Mouse (Mus musculus) brain, embryonic 14.5 days (tissue): ENCODE data around the gene Pskh1. TPM values are rescaled to one million over a fixed set of nuclear protein-coding genes. Genes with fewer than 3 reads are reported as not detected.

Experiments
- DNase-seq: peaks from one replicate; pipeline ENCODE4 v3.0.0-alpha.2; 2011; ENCODE audit warnings: low read depth
- CTCF ChIP-seq: fragments of 200-500 bp; IDR thresholded peaks from 2 replicates; pipeline ENCODE4 v1.5.1; 2012; ENCODE audit warnings: inconsistent platforms, mild to moderate bottlenecking, moderate library complexity, borderline replicate concordance; ENCODE audit not compliant: insufficient read depth, insufficient read length; ENCODE audit errors: extremely low read depth
- POLR2A ChIP-seq: fragments of 200-500 bp; IDR thresholded peaks from 2 replicates; pipeline ENCODE4 v1.6.1; 2012; ENCODE audit warnings: mild to moderate bottlenecking, inconsistent platforms, borderline replicate concordance; ENCODE audit not compliant: poor library complexity, insufficient read depth, insufficient read length, severe bottlenecking; ENCODE audit errors: extremely low read depth
- polyA plus RNA-seq: library from polyadenylated mRNA; depleted of rRNA; stranded (reverse); fragments of >200 nt; gene quantifications from 2 replicates; pipeline ENCODE4 v1.2.3, GENCODE M21; 2012; rRNA removed

Pskh1 gene
- polyA plus RNA-seq: 23.6 and 26.8 TPM in 2 replicates

GRCm38 (mm10) chr8:105900180-105900940, at the start of gene Pskh1:
TSS of gene Pskh1 (plus strand) at chr8:105900441.
- DNase-seq: peak; percentile 98
- TF ChIP-seq CTCF (no peak), POLR2A (peak; percentile 96)

DNA sequence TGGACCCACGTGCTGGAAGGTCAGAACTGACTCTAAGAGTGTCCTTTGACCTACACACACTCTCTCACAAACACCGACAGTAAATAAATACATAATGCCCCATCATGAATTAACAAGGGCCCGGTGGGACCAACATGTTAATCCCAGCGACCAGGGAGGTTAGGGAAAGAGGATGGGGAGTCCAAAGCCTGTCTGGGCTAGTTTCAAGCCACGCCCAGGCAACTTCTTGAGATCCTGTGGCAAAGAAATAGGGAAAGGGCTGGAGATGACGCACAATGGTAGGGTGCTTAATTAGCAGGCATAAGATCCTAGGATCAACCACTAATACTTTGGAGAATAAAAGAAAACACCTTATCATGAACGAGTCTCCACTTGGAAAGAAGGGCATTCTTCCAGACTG, 49.6 kb upstream of the Pskh1 start:
- TF ChIP-seq CTCF: no peak
- no peak for TF ChIP-seq POLR2A
- no peak for DNase-seq

- peak; percentile 98 for DNase-seq
- TF ChIP-seq POLR2A: peak; percentile 94; the same call in 1 of the 2 replicates
- TF ChIP-seq CTCF: no peak
Observed at GRCm38 (mm10) chr8:105851651-105852143, 48.5 kb upstream of the Pskh1 start.

GRCm38 (mm10) chr8:105852146-105852729, 48.0 kb upstream of the Pskh1 start:
- TF ChIP-seq CTCF (no peak), POLR2A (no peak)
- no peak for DNase-seq

GRCm38 (mm10) chr8:105853178-105853577, 47.1 kb upstream of the Pskh1 start, which contains the start of gene Cenpt:
TSS of gene Cenpt (minus strand) at chr8:105853278.
- TF ChIP-seq POLR2A (no peak), CTCF (no peak)
- DNase-seq: no peak

DNA sequence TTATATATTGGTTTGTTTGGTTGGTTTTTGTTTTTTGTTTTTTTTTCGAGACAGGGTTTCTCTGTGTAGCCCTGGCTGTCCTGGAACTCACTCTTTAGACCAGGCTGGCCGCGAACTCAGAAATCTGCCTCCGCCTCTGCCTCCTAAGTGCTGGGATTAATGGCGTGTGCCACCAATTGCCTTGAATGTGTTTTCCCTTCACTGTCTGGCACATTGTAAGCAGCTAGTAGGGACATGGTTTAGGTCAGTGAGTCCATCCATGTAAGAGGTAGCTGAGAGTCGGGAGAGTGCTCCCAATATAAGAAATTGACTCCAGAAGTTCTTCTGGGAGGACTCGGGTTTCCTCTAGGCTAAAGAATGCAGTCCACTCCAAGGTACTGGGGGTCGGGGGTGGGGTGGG, 45.9 kb upstream of the Pskh1 start:
- no peak for TF ChIP-seq POLR2A
- TF ChIP-seq CTCF: no peak
- no peak for DNase-seq

DNA sequence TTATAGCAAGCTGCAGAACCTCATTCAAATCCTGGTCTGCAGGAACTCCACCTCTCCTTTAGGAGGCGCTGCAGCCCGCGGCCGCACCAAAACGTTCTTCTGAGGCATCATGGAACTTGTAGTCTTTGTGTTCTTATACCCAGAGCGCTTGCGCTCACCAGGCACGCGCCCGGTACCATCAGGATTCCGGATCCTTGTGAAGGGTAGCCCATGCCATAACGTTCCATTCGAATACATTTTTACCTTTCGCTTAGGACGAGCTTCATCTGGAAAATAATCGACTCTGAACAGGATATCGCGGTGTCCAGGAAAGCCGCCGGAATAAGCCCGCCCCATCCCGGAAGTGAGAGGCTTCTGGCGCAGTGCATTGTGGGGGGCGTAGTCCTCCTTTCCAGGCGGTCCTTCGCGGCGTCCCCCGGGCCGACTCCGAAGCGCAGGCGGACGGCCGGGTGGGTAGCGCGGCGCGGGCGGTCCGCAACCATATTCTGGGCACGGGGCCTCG, 45.5 kb upstream of the Pskh1 start, which contains the start of gene Thap11:
TSS of gene Thap11 (plus strand) at position 418 of the 502 bp plus-strand sequence.
- TF ChIP-seq CTCF: peak; percentile 91
- peak; percentile 61; the same call in 1 of the 2 replicates for TF ChIP-seq POLR2A

GRCm38 (mm10) chr8:105855248-105856167, 44.7 kb upstream of the Pskh1 start:
- DNase-seq: peak; percentile 65

More for the DNA sequence above, 45.5 kb upstream of the Pskh1 start, which contains the start of gene Thap11:
- DNase-seq: peak; percentile 97

GRCm38 (mm10) chr8:105856168-105856835, 43.9 kb upstream of the Pskh1 start:
- TF ChIP-seq CTCF (no peak), POLR2A (no peak)
- no peak for DNase-seq

More at GRCm38 (mm10) chr8:105855248-105856167, 44.7 kb upstream of the Pskh1 start:
- TF ChIP-seq POLR2A: no peak
- TF ChIP-seq CTCF: no peak

DNA sequence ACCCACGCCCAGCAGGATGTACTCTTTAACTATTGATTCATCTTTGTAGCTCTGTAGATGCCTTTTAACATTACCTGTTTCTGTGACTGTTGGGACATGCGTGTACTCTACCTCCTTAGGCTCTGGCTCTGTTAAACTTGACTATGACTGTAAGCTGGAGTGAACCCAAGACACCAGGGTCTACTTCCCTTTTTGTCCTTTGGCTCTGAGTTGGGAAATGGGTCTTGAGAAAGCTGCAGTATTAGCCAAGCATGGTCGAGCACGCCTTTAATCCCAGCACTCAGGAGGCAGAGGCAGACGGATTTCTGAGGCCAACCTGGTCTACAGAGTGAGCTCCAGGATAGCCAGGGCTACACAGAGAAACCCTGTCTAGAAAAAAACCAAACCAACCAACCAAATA, 41.7 kb upstream of the Pskh1 start:
- no peak for DNase-seq
- TF ChIP-seq CTCF: no peak
- no peak for TF ChIP-seq POLR2A
